Mouse (Mus musculus) midbrain, embryonic 12.5 days (tissue): Measurements from ENCODE around the gene Plekhh2. TPM values are rescaled to one million over a fixed set of nuclear protein-coding genes. Genes with fewer than 3 reads are reported as not detected.

Source experiments
- ATAC-seq: fragments of 200-750 bp; cut with Nextera tagmentation; 2 replicates; pipeline ENCODE4 v1.8.0; 2017; ENCODE audit warnings: low read depth, moderate TSS enrichment, moderate library complexity; ENCODE audit not compliant: low FRiP score
- H3K27ac ChIP-seq: fragments of 300-500 bp; sonication (generic); replicated peaks from 2 replicates; pipeline ENCODE4 v1.5.1; 2016; ENCODE audit warnings: mild to moderate bottlenecking
- H3K27me3 ChIP-seq: fragments of 300-500 bp; sonication (generic); 2 replicates; pipeline ENCODE4 v1.6.1; 2016; ENCODE audit warnings: mild to moderate bottlenecking
- H3K36me3 ChIP-seq: fragments of 300-500 bp; sonication (generic); 2 replicates; pipeline ENCODE4 v1.6.1; 2016
- H3K4me1 ChIP-seq: fragments of 300-500 bp; sonication (generic); 2 replicates; pipeline ENCODE4 v1.6.1; 2016
- H3K4me2 ChIP-seq: fragments of 300-500 bp; sonication (generic); replicated peaks from 2 replicates; pipeline ENCODE4 v1.6.1; 2016; ENCODE audit warnings: mild to moderate bottlenecking, moderate library complexity
- H3K4me3 ChIP-seq: fragments of 300-500 bp; sonication (generic); 2 replicates; pipeline ENCODE4 v1.5.1; 2016; ENCODE audit warnings: mild to moderate bottlenecking
- H3K9ac ChIP-seq: fragments of 300-500 bp; sonication (generic); replicated peaks from 2 replicates; pipeline ENCODE4 v1.6.1; 2016; ENCODE audit warnings: mild to moderate bottlenecking, moderate library complexity
- H3K9me3 ChIP-seq: fragments of 300-500 bp; sonication (generic); 2 replicates; pipeline ENCODE4 v1.6.1; 2016; ENCODE audit warnings: mild to moderate bottlenecking
- WGBS: fragments of 180-500 bp; shearing (Covaris S2); methylation state at CpG from one replicate; pipeline ENCODE4 v1.1.7; 2016; 5-methylcytosine and 5-hydroxymethylcytosine counted together
- polyA plus RNA-seq: library from polyadenylated mRNA; unstranded; fragments of >200 nt; fragmentation: Nextera tagmentation; extraction: Ambion mirVana; gene quantifications from 2 replicates; pipeline ENCODE4 v1.2.1, GENCODE M21; 2016

Gene Plekhh2
- polyA plus RNA-seq, 1 experiment from 2014 or later, result 3.2 TPM

- Histone ChIP-seq H3K27ac (no peak overlapping the region), H3K4me1 (peaks cover under 1% of the 10 kb centered on the region; the same call in 1 of the 2 replicates), H3K4me3 (no peak overlapping the region), H3K9me3 (no peaks in the 10 kb centered on the region), H3K9ac (no peak overlapping the region), H3K36me3 (no peaks in the 10 kb centered on the region), H3K27me3 (no peaks in the 10 kb centered on the region), H3K4me2 (no peak overlapping the region)
- ATAC-seq, result no peak
- 91% methylated on average over 5 of the region's 5 CpGs for WGBS
These were observed 90.1 kb downstream of the Plekhh2 start for GRCm38 (mm10) chr17:84601805-84602204.

GRCm38 (mm10) chr17:84603202-84603627 lies 91.5 kb downstream of the Plekhh2 start:
- Histone ChIP-seq H3K9ac (no peak overlapping the region), H3K27me3 (no peaks in the 10 kb centered on the region), H3K4me1 (no peaks in the 10 kb centered on the region), H3K4me2 (no peak overlapping the region), H3K36me3 (no peaks in the 10 kb centered on the region), H3K9me3 (no peaks in the 10 kb centered on the region), H3K27ac (no peak overlapping the region), H3K4me3 (no peak overlapping the region)
- no peak for ATAC-seq
- WGBS, result 71% methylated on average over 9 of the region's 9 CpGs

DNA sequence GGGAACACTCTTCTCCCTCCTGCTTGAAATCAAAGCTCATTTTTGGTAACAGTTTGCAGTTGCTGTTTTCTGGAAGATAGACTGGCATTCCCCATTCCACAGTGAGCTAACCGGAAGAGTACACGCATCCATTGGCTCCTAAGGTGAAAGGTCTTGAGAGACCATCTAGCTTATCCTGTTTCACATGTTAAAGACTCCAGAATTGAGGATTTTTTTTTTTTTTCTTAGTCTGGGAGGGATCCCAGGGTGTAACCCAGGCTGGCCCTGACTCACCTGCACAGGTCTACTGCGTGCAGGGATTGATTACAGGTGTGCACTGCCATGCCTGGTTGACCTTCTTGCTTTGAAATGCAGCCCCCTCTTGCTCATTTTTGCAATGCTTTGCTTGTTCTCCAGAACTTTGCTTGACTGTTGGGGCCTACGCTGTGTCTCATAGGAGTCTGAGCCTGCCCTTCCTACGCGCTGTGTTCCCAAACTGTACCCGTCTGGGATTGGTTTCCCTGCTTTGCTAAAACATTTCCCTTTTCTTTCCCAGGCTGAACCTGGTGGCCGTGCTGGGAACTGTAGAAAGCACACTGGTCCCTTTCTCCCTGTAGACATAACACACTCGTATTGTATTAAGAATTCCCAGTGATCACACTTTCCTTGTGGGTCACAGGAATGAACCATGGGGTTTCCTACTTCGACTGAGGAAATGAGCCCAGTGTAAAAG lies 92.2 kb downstream of the Plekhh2 start:
- no peaks in the 10 kb centered on the region for H3K27me3 ChIP-seq
- ATAC-seq, result no peak
- no peak overlapping the region for H3K9ac ChIP-seq
- no peaks in the 10 kb centered on the region for H3K36me3 ChIP-seq
- H3K4me3 ChIP-seq, result no peak overlapping the region
- H3K27ac ChIP-seq, result no peak overlapping the region
- no peaks in the 10 kb centered on the region for H3K4me1 ChIP-seq
- H3K9me3 ChIP-seq, result no peaks in the 10 kb centered on the region
- H3K4me2 ChIP-seq, result no peak overlapping the region
- WGBS, result 92% methylated on average over 10 of the region's 10 CpGs

GRCm38 (mm10) chr17:84606976-84607375 lies 95.3 kb downstream of the Plekhh2 start:
- 55% methylated on average over 13 of the region's 13 CpGs for WGBS
- Histone ChIP-seq H3K4me3 (no peak overlapping the region), H3K27me3 (no peaks in the 10 kb centered on the region), H3K9ac (no peak overlapping the region), H3K9me3 (no peaks in the 10 kb centered on the region), H3K4me1 (no peaks in the 10 kb centered on the region), H3K36me3 (no peaks in the 10 kb centered on the region), H3K4me2 (no peak overlapping the region), H3K27ac (no peak overlapping the region)
- ATAC-seq, result no peak

- Histone ChIP-seq H3K27ac (no peak overlapping the region), H3K4me2 (no peak overlapping the region), H3K27me3 (no peaks in the 10 kb centered on the region), H3K36me3 (no peaks in the 10 kb centered on the region), H3K4me1 (no peaks in the 10 kb centered on the region), H3K9ac (no peak overlapping the region), H3K4me3 (no peak overlapping the region), H3K9me3 (no peaks in the 10 kb centered on the region)
- 65% methylated on average over 5 of the region's 5 CpGs for WGBS
- no peak for ATAC-seq
These were observed 95.9 kb downstream of the Plekhh2 start for GRCm38 (mm10) chr17:84607617-84608016.

DNA sequence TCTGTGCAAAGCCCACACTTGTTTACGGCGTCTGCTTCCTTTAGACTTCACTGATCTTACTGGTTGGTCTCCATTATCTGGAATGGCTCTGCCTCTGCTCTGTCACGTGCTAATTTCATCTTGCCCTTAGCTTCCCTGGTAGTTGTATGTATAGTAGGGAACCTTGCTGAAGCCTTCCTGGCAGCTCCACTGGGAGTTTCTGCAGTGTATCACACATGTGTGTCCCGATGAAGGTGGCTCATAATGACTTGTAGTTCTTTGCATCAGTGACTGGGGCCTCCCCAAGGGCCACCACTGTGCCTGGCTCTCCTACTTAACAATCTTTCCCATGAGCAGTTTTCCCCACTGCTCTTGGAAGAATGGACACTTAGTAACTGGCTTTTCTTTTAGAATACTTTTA lies 96.9 kb downstream of the Plekhh2 start:
- Histone ChIP-seq H3K36me3 (peaks cover 8% of the 10 kb centered on the region), H3K27me3 (no peaks in the 10 kb centered on the region), H3K4me3 (no peak overlapping the region), H3K9me3 (peaks cover 4% of the 10 kb centered on the region; the same call in 1 of the 2 replicates), H3K27ac (no peak overlapping the region), H3K9ac (no peak overlapping the region), H3K4me1 (no peaks in the 10 kb centered on the region), H3K4me2 (no peak overlapping the region)
- no peak for ATAC-seq
- 88% methylated on average over 4 of the region's 4 CpGs for WGBS

DNA sequence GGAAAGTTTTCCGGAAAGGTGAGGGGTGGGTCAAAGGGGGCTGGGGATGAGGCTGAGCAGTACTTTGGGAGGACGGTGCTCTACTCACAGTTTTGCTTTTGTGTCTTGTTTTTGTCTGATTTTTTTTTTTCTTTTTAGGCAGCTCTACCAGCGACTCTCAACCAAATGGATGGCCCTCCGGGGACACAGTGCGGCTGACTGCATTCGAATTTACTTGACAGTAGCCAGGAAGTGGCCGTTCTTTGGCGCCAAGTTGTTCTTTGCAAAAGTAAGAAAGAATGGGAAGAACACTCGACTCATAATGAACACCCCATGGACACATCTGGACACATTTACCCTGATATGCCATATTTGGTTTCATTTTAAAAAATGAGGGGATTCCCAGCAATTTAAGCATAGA lies 99.8 kb downstream of the Plekhh2 start:
- Histone ChIP-seq H3K27ac (no peak overlapping the region), H3K9ac (no peak overlapping the region), H3K9me3 (peaks cover 6% of the 10 kb centered on the region; the same call in 1 of the 2 replicates), H3K4me1 (no peaks in the 10 kb centered on the region), H3K4me2 (no peak overlapping the region), H3K4me3 (no peak overlapping the region), H3K36me3 (peaks cover 16% of the 10 kb centered on the region), H3K27me3 (no peaks in the 10 kb centered on the region)
- 89% methylated on average over 9 of the region's 9 CpGs for WGBS
- ATAC-seq, result no peak

GRCm38 (mm10) chr17:84611971-84612370 lies 100.3 kb downstream of the Plekhh2 start:
- Histone ChIP-seq H3K4me2 (no peak overlapping the region), H3K36me3 (peaks cover 16% of the 10 kb centered on the region), H3K9me3 (peaks cover 6% of the 10 kb centered on the region; the same call in 1 of the 2 replicates), H3K27ac (no peak overlapping the region), H3K9ac (no peak overlapping the region), H3K4me1 (no peaks in the 10 kb centered on the region), H3K4me3 (no peak overlapping the region), H3K27me3 (no peaks in the 10 kb centered on the region)
- WGBS, result 84% methylated on average over 7 of the region's 7 CpGs
- ATAC-seq, result no peak

DNA sequence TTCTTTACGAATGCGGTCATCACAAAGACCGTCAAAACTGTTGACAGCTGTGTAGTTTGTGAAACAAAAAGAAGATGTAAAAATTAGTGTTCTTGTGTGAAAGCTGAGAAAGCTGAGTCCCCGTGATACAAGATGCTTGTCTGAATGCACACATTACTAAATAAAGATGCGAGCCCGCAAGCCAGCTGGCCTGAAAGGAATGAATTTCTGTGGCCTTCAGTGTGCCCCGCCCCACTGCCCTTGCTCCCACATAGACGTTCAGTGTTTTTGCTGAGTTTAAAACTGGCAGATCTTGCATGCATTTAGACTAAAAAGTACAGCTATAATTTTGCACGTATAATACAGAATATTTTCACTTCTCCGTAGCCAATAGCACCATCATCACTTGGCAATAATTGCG lies 104.1 kb downstream of the Plekhh2 start:
- no peak for ATAC-seq
- H3K9ac ChIP-seq, result no peak overlapping the region
- 87% methylated on average over 11 of the region's 11 CpGs for WGBS
- H3K4me3 ChIP-seq, result no peak overlapping the region
- no peak overlapping the region for H3K4me2 ChIP-seq
- no peaks in the 10 kb centered on the region for H3K27me3 ChIP-seq
- peaks cover 6% of the 10 kb centered on the region; the same call in 1 of the 2 replicates for H3K9me3 ChIP-seq
- peaks cover 16% of the 10 kb centered on the region for H3K36me3 ChIP-seq
- no peak overlapping the region for H3K27ac ChIP-seq
- no peaks in the 10 kb centered on the region for H3K4me1 ChIP-seq

GRCm38 (mm10) chr17:84616526-84617074 lies 104.9 kb downstream of the Plekhh2 start:
- no peak overlapping the region for H3K27ac ChIP-seq
- WGBS, result 88% methylated on average over 6 of the region's 6 CpGs
- H3K36me3 ChIP-seq, result peaks cover 16% of the 10 kb centered on the region
- H3K9me3 ChIP-seq, result peaks cover 6% of the 10 kb centered on the region; the same call in 1 of the 2 replicates
- no peak overlapping the region for H3K4me3 ChIP-seq
- no peak overlapping the region for H3K9ac ChIP-seq
- H3K4me1 ChIP-seq, result no peaks in the 10 kb centered on the region
- H3K4me2 ChIP-seq, result no peak overlapping the region
- no peak for ATAC-seq
- no peaks in the 10 kb centered on the region for H3K27me3 ChIP-seq

DNA sequence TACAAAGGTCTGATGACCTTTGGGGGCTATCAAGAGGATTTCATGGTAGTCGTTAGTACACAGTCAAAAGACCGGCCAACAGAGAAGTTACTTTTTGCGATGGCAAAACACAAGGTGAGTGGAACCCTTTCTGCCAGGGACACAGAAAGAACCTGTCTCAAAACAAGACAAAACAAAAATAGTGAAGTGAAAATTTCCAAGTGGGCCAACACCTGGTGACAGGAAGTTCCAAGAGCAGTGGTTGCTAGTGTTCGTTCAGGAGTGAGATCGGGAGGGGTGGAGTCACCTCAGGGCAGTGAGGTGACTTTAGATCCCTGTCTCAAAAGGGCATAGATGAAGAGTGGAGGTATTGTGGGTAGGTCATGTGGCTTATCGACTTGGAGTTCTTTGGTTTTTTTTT lies 106.3 kb downstream of the Plekhh2 start:
- ATAC-seq, result no peak
- Histone ChIP-seq H3K9ac (no peak overlapping the region), H3K27ac (no peak overlapping the region), H3K4me3 (no peak overlapping the region), H3K4me1 (no peaks in the 10 kb centered on the region), H3K36me3 (peaks cover 15% of the 10 kb centered on the region), H3K27me3 (no peaks in the 10 kb centered on the region), H3K4me2 (no peak overlapping the region), H3K9me3 (peaks cover 6% of the 10 kb centered on the region; the same call in 1 of the 2 replicates)
- 91% methylated on average over 6 of the region's 6 CpGs for WGBS

GRCm38 (mm10) chr17:84619112-84619511 lies 107.4 kb downstream of the Plekhh2 start:
- WGBS, result 90% methylated on average over 7 of the region's 7 CpGs
- H3K4me3 ChIP-seq, result no peak overlapping the region

More at GRCm38 (mm10) chr17:84619112-84619511, 107.4 kb downstream of the Plekhh2 start:
- ATAC-seq, result no peak
- H3K27ac ChIP-seq, result no peak overlapping the region
- H3K4me2 ChIP-seq, result no peak overlapping the region
- H3K9ac ChIP-seq, result no peak overlapping the region
- H3K4me1 ChIP-seq, result no peaks in the 10 kb centered on the region
- H3K27me3 ChIP-seq, result no peaks in the 10 kb centered on the region
- H3K9me3 ChIP-seq, result no peaks in the 10 kb centered on the region
- H3K36me3 ChIP-seq, result peaks cover 4% of the 10 kb centered on the region
